In genomic region chr14:76152162-76153002, GRCm38 (mm10) we compare ENCODE assay signal across 8 mouse cellular contexts. TPM values are rescaled to one million over a fixed set of nuclear protein-coding genes. Genes with fewer than 3 reads are reported as not detected.
DNase-seq lines count a peak whose midpoint lies in the region; ATAC-seq lines count a peak whose summit lies in the region.

No protein-coding gene starts in this region.

- H3K9ac ChIP-seq in heart, embryonic 14.5 days (ENCODE audit: low read length), result peak overlapping the region; percentile 93
- H3K9ac ChIP-seq in liver, embryonic 13.5 days, result peak overlapping the region; percentile 88
- peak overlapping the region; percentile 85 for H3K9ac ChIP-seq in stomach, embryonic 16.5 days (ENCODE audit: low read length)

- H3K9me3 ChIP-seq in heart, embryonic 14.5 days (ENCODE audit: control insufficient read depth, low read length), result no peaks in the 10 kb centered on the region
- H3K9me3 ChIP-seq in liver, embryonic 13.5 days (replicated peaks), result no peaks in the 10 kb centered on the region
- H3K9me3 ChIP-seq in stomach, embryonic 16.5 days (replicated peaks; ENCODE audit: control insufficient read depth, low read length), result no peaks in the 10 kb centered on the region

- peak overlapping the region; percentile 98 to 99 for H3K27ac ChIP-seq in heart, embryonic 14.5 days (replicated peaks in 1 of 2; ENCODE audit: control insufficient read depth in 1 of 2, insufficient read depth in 1 of 2, low read depth in 2 of 2, low read length in 2 of 2)
- H3K27ac ChIP-seq in liver, embryonic 13.5 days, result peak overlapping the region; percentile 94
- peak overlapping the region; percentile 98 for H3K27ac ChIP-seq in stomach, embryonic 16.5 days (ENCODE audit: low read length)

- H3K27me3 ChIP-seq in heart, embryonic 14.5 days (ENCODE audit: control insufficient read depth, insufficient read depth, low read length), result no peaks in the 10 kb centered on the region
- H3K27me3 ChIP-seq in liver, embryonic 13.5 days, result no peaks in the 10 kb centered on the region
- no peaks in the 10 kb centered on the region for H3K27me3 ChIP-seq in stomach, embryonic 16.5 days (ENCODE audit: control insufficient read depth, insufficient read depth, low read length)

- peaks cover 10 to 25% of the 10 kb centered on the region in 2 experiments; a peak in 3 of 4 replicates for H3K4me1 ChIP-seq in heart, embryonic 14.5 days (ENCODE audit: control insufficient read depth in 2 of 2, insufficient read depth in 2 of 2, low read length in 2 of 2)
- H3K4me1 ChIP-seq in liver, embryonic 13.5 days (replicated peaks), result peaks cover 50% of the 10 kb centered on the region
- peaks cover 15% of the 10 kb centered on the region for H3K4me1 ChIP-seq in stomach, embryonic 16.5 days (ENCODE audit: control insufficient read depth, insufficient read depth, low read length)

- under 1% methylated on average over 41 of the region's 41 CpGs for WGBS in heart, embryonic 14.5 days
- under 1% methylated on average over 41 of the region's 41 CpGs for WGBS in liver, embryonic 13.5 days (ENCODE audit: insufficient replicate concordance)
- under 1% methylated on average over 41 of the region's 41 CpGs for WGBS in stomach, embryonic 16.5 days

- DNase-seq in c-Kit-negative CD71-positive TER-119-positive erythroid progenitor cells, embryonic 14.5 days (ENCODE audit: low read depth, low spot score), result peak; percentile 96
- peak; percentile 91 for DNase-seq in fibroblast of lung, adult 2 months (ENCODE audit: low read depth)
- DNase-seq in kidney, postnatal 14 days, result peak; percentile 94
- DNase-seq in liver, embryonic 13.5 days, result peak; percentile 91
- peak; percentile 98 for DNase-seq in neural tube, embryonic 10.5 days (ENCODE audit: extremely low spot score, low spot score)

- H3K4me3 ChIP-seq in heart, embryonic 14.5 days (ENCODE audit: control insufficient read depth in 1 of 2, insufficient read depth in 1 of 2, low read depth in 1 of 2, low read length in 2 of 2), result peak overlapping the region; percentile 80 to 87
- H3K4me3 ChIP-seq in liver, embryonic 13.5 days (replicated peaks), result peak overlapping the region; percentile 81
- peak overlapping the region; percentile 68 for H3K4me3 ChIP-seq in stomach, embryonic 16.5 days (replicated peaks; ENCODE audit: low read length)

- peak; percentile 85 for ATAC-seq in CD4-positive, CD25-positive, alpha-beta regulatory T cell, adult 4 months
- ATAC-seq in heart, embryonic 14.5 days (ENCODE audit: insufficient number of reproducible peaks, insufficient read depth, low FRiP score, low read depth), result peak; percentile 86
- peak; percentile 87 for ATAC-seq in liver, embryonic 13.5 days (ENCODE audit: low read depth)
- ATAC-seq in stomach, embryonic 16.5 days (ENCODE audit: insufficient read depth, low FRiP score), result peak; percentile 85

- H3K36me3 ChIP-seq in heart, embryonic 14.5 days (ENCODE audit: control insufficient read depth, insufficient read depth, low read length), result no peaks in the 10 kb centered on the region
- no peaks in the 10 kb centered on the region for H3K36me3 ChIP-seq in liver, embryonic 13.5 days
- no peaks in the 10 kb centered on the region for H3K36me3 ChIP-seq in stomach, embryonic 16.5 days (ENCODE audit: control insufficient read depth, insufficient read depth, low read length)

- H3K4me2 ChIP-seq in heart, embryonic 14.5 days (ENCODE audit: low read length), result peak overlapping the region; percentile 74
- H3K4me2 ChIP-seq in liver, embryonic 13.5 days, result peak overlapping the region; percentile 83
- H3K4me2 ChIP-seq in stomach, embryonic 16.5 days (ENCODE audit: low read depth, low read length), result peak overlapping the region; percentile 58

RNA-seq across cellular contexts. Expression of gene Nufip1, which starts 41.7 kb away (rescaled TPM):
- polyA plus RNA-seq in CD4-positive, CD25-positive, alpha-beta regulatory T cell, adult 4 months (2017; shearing (Covaris generic)), result 1 to 10 TPM; 6.6 to 8.6 TPM
- 7.4 and 8.1 TPM in 2 replicates for polyA plus RNA-seq in heart, embryonic 14.5 days (2014; fragmentation: Nextera tagmentation; extraction: Ambion mirVana)
- 8.8 and 10.1 TPM in 2 replicates for polyA plus RNA-seq in liver, embryonic 13.5 days (2015; fragmentation: Nextera tagmentation; extraction: Ambion mirVana)
- 11.8 and 12.9 TPM in 2 replicates for polyA plus RNA-seq in stomach, embryonic 16.5 days (2015; fragmentation: Nextera tagmentation; extraction: Ambion mirVana)

RNA-seq across cellular contexts. Expression of gene Gpalpp1, which starts 41.8 kb away (rescaled TPM):
- 10 to 100 TPM; 10.7 to 13.2 TPM for polyA plus RNA-seq in CD4-positive, CD25-positive, alpha-beta regulatory T cell, adult 4 months (2017; shearing (Covaris generic))
- 11.0 and 12.3 TPM in 2 replicates for polyA plus RNA-seq in heart, embryonic 14.5 days (2014; fragmentation: Nextera tagmentation; extraction: Ambion mirVana)
- 5.6 and 7.7 TPM in 2 replicates for polyA plus RNA-seq in liver, embryonic 13.5 days (2015; fragmentation: Nextera tagmentation; extraction: Ambion mirVana)
- 12.1 and 14.2 TPM in 2 replicates for polyA plus RNA-seq in stomach, embryonic 16.5 days (2015; fragmentation: Nextera tagmentation; extraction: Ambion mirVana)

Comparison
In these comparisons a context has a peak if more than half of its experiments do, and no peak if none do; other contexts are left out.
1. Peak in every context shown above with its lines: DNase-seq, ATAC-seq, H3K4me3 ChIP-seq and H3K27ac ChIP-seq.